Mouse (Mus musculus) retina, embryonic 14.5 days (tissue): ENCODE data around the gene Rab26.

Source experiments
- DNase-seq: peaks from one replicate; pipeline ENCODE4 v3.0.0-alpha.2; 2015; ENCODE audit warnings: low spot score

Gene Rab26

GRCm38 (mm10) chr17:24478663-24479380, 55.2 kb downstream of the Rab26 start, which contains the start of gene Mlst8:
Mlst8 (minus strand) TSS chr17:24479078.
- peak; percentile 97 for DNase-seq

GRCm38 (mm10) chr17:24477985-24478600, 55.9 kb downstream of the Rab26 start:
- DNase-seq: peak; percentile 33
